Mouse (Mus musculus) layer of hippocampus, adult 11-12 months (tissue): ENCODE measurements around the gene Crtc1.
A peak's percentile ranks its signal among the peaks of the same experiment; 100 is the strongest.

Experiments used
- DNase-seq: peaks from one replicate; pipeline ENCODE4 v3.0.0; 2022; ENCODE audit warnings: low spot score

Gene Crtc1

GRCm38 (mm10) chr8:70462516-70462813 is 23.1 kb upstream of the Crtc1 start:
- peak; percentile 24 for DNase-seq

- peak; percentile 21 for DNase-seq
These were observed 22.6 kb upstream of the Crtc1 start for GRCm38 (mm10) chr8:70461765-70462515.

- peak; percentile 41 for DNase-seq
These were observed 21.2 kb upstream of the Crtc1 start for GRCm38 (mm10) chr8:70460606-70461005.

- DNase-seq: no peak
These were observed 20.8 kb upstream of the Crtc1 start for GRCm38 (mm10) chr8:70460199-70460598.

- no peak for DNase-seq
These were observed 20.3 kb upstream of the Crtc1 start for GRCm38 (mm10) chr8:70459636-70460035.

GRCm38 (mm10) chr8:70458462-70458861 is 19.1 kb upstream of the Crtc1 start:
- no peak for DNase-seq

- DNase-seq: no peak
These were observed 18.5 kb upstream of the Crtc1 start for GRCm38 (mm10) chr8:70457882-70458281.

- DNase-seq: no peak
These were observed 17.6 kb upstream of the Crtc1 start for GRCm38 (mm10) chr8:70456996-70457395.

GRCm38 (mm10) chr8:70453852-70454251 is 14.5 kb upstream of the Crtc1 start:
- DNase-seq: no peak

GRCm38 (mm10) chr8:70452196-70452966 is 13.0 kb upstream of the Crtc1 start:
- no peak for DNase-seq

GRCm38 (mm10) chr8:70447639-70448420 is 8.5 kb upstream of the Crtc1 start:
- DNase-seq: peak; percentile 58

- DNase-seq: no peak
These were observed 6.6 kb upstream of the Crtc1 start for GRCm38 (mm10) chr8:70445988-70446387.

GRCm38 (mm10) chr8:70443326-70443725 is 3.9 kb upstream of the Crtc1 start:
- DNase-seq: no peak

- DNase-seq: no peak
These were observed 2.2 kb upstream of the Crtc1 start for GRCm38 (mm10) chr8:70441565-70441964.

- no peak for DNase-seq
These were observed 867 bp upstream of the Crtc1 start for GRCm38 (mm10) chr8:70440246-70440645.

GRCm38 (mm10) chr8:70439848-70440179 is 435 bp upstream of the Crtc1 start:
- DNase-seq: no peak

- no peak for DNase-seq
These were observed 956 bp downstream of the Crtc1 start for GRCm38 (mm10) chr8:70438423-70438822.

- DNase-seq: no peak
These were observed 4.2 kb downstream of the Crtc1 start for GRCm38 (mm10) chr8:70435156-70435555.

GRCm38 (mm10) chr8:70432991-70433536 is 6.3 kb downstream of the Crtc1 start:
- DNase-seq: no peak

- no peak for DNase-seq
These were observed 8.2 kb downstream of the Crtc1 start for GRCm38 (mm10) chr8:70431213-70431612.

GRCm38 (mm10) chr8:70426300-70426907 is 13.0 kb downstream of the Crtc1 start:
- no peak for DNase-seq

- no peak for DNase-seq
These were observed 16.7 kb downstream of the Crtc1 start for GRCm38 (mm10) chr8:70422722-70423121.
